Comparison of ENCODE assay signal across 8 mouse cellular contexts in genomic region chr11:120784064-120784791, GRCm38 (mm10). TPM values are rescaled to one million over a fixed set of nuclear protein-coding genes. Genes with fewer than 3 reads are reported as not detected.
DNase-seq lines count a peak whose midpoint lies in the region; ATAC-seq lines count a peak whose summit lies in the region.

Rfng (minus strand) TSS chr11:120784207.
Gps1 (plus strand) TSS chr11:120784272.

- peaks cover 63% of the 10 kb centered on the region for H3K36me3 ChIP-seq in hindbrain, embryonic 13.5 days

- peaks cover 29% of the 10 kb centered on the region for H3K4me1 ChIP-seq in hindbrain, embryonic 13.5 days (replicated peaks)

- peak within 1 kb of the TSS; percentile 96 for H3K9ac ChIP-seq in hindbrain, embryonic 13.5 days

- H3K27me3 ChIP-seq in hindbrain, embryonic 13.5 days: no peaks in the 10 kb centered on the region

- DNase-seq in NIH3T3 (ENCODE audit: low read depth): peak; percentile 81
- peak; percentile 83 for DNase-seq in cerebellum, adult 9-11 months
- DNase-seq in frontal cortex, postnatal 25 days (ENCODE audit: low spot score in 2 of 2): peak; percentile 40 to 62
- peak; percentile 62 for DNase-seq in left cerebral cortex, adult 11 months (ENCODE audit: low spot score)
- DNase-seq in lung, postnatal 4 days: peak; percentile 87 to 89
- DNase-seq in right cerebral cortex, adult 18-20 months: peak; percentile 88
- DNase-seq in urinary bladder, adult 2 months (ENCODE audit: low spot score): peak; percentile 82

- ATAC-seq in hindbrain, embryonic 13.5 days (ENCODE audit: low FRiP score): peak; percentile 82

- peak within 1 kb of the TSS; percentile 100 for H3K4me2 ChIP-seq in hindbrain, embryonic 13.5 days

- no peaks in the 10 kb centered on the region for H3K9me3 ChIP-seq in hindbrain, embryonic 13.5 days

- H3K27ac ChIP-seq in hindbrain, embryonic 13.5 days: peak within 1 kb of the TSS; percentile 87

- under 1% methylated on average over 91 of the region's 107 CpGs for WGBS in hindbrain, embryonic 13.5 days

- peak within 1 kb of the TSS; percentile 97 for H3K4me3 ChIP-seq in hindbrain, embryonic 13.5 days

RNA-seq across cellular contexts. Expression of gene Rfng, which starts in this region (rescaled TPM):
- 98.0 and 98.5 TPM in 2 replicates for polyA plus RNA-seq in hindbrain, embryonic 13.5 days (2015; fragmentation: Nextera tagmentation; extraction: Ambion mirVana)
- polyA plus RNA-seq in urinary bladder, adult 2 months (2012; rRNA removed): 25.7 and 27.4 TPM in 2 replicates

RNA-seq across cellular contexts. Expression of gene Gps1, which starts in this region (rescaled TPM):
- polyA plus RNA-seq in hindbrain, embryonic 13.5 days (2015; fragmentation: Nextera tagmentation; extraction: Ambion mirVana): 265 and 274 TPM in 2 replicates
- polyA plus RNA-seq in urinary bladder, adult 2 months (2012; rRNA removed): 119 and 149 TPM in 2 replicates

Comparison
In these comparisons a context has a peak if more than half of its experiments do, and no peak if none do; other contexts are left out.
1. Peak in every context shown above with its lines: DNase-seq, ATAC-seq, H3K4me3 ChIP-seq and H3K27ac ChIP-seq.